Mouse (Mus musculus) stomach, postnatal 0 days (tissue): ENCODE data around the gene Mmachc.

Experiments used
- CTCF ChIP-seq: IDR thresholded peaks from 2 replicates; pipeline ENCODE4 v1.5.1; 2016; ENCODE audit warnings: antibody characterized with exemption, low read depth, mild to moderate bottlenecking, moderate library complexity
- EP300 ChIP-seq: optimal IDR thresholded peaks from 2 replicates; pipeline ENCODE3; 2016; ENCODE audit warnings: antibody characterized with exemption

DNA sequence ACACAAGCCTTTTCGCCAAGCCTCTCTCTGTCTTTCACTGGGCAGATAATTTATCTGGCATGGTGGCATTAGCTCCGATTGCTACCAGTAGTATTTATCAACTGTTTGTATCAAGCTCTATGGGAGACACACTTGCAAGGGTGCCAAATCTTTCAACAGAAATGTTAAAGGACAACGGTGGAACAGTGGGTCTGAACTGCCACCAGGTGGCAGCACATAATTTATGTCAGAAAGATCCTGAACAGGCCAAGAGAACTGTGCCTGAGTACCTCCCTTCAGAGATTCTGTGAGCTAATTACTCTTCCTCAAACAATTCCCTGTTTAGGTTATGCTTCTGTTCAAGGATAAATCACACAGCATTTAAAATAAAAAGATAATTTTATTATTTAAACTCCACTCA lies 11.2 kb upstream of the Mmachc start:
- TF ChIP-seq CTCF = peak; percentile 84
- no peak for TF ChIP-seq EP300
